8 mouse cellular contexts compared by ENCODE assay signal in the genomic region with DNA sequence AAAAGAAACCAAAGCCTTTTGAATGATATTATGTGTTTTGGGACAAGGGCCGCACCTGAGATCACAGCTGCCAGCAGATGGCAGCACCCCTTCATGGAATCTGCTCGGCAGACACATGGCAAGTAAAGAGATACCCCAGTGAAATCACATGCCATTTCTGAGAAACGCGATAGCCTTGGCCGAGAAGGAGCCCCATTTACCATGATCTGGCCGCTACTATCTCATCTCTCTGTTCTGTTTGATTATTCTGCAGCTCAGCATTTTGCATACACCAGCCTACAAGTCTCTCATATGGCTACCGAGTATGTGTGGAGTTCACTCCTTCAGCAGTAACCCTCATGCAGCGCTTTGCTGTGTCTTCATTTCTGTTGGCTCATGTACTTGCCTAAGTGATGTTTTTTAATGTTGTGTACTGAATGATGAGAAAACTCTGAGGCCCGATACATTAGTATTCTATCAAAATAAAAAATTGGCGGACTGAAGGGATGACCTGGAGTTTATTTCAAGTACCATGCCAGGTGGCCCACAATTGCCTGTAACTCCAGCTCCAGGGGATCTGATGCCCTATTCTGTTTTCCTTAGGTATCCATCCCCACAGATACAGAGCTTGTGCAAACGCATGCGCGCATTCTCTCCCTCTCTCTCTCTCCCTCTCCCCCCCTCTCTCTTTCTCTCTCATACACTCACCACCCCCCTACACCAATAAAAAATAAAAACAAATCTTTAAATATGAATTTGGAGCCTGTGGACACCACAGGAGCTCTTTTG.
A peak's percentile ranks its signal among the peaks of the same experiment; 100 is the strongest.
DNase-seq lines count a peak whose midpoint lies in the region; ATAC-seq and TF ChIP-seq lines count a peak whose summit lies in the region.

No protein-coding gene starts in this region.

- H3K79me2 ChIP-seq in liver, adult 2 months (ENCODE audit: control insufficient read depth, insufficient read depth, low read length): no peaks in the 10 kb centered on the region

- peak overlapping the region; percentile 52 for H3K4me2 ChIP-seq in embryonic facial prominence, embryonic 13.5 days
- H3K4me2 ChIP-seq in kidney, embryonic 16.5 days (replicated peaks; ENCODE audit: low read depth, low read length): peak overlapping the region; percentile 42
- no peak overlapping the region for H3K4me2 ChIP-seq in neural tube, embryonic 11.5 days (ENCODE audit: low read depth)
- H3K4me2 ChIP-seq in stomach, embryonic 15.5 days: peak overlapping the region; percentile 21; the same call in 1 of the 2 replicates

- TF ChIP-seq POLR2A in liver, adult 2 months (IDR thresholded peaks at IDR 0.05; ENCODE audit: extremely low read depth, insufficient read depth, low read length): no peak

- no peaks in the 10 kb centered on the region for H3K36me3 ChIP-seq in embryonic facial prominence, embryonic 13.5 days
- no peaks in the 10 kb centered on the region for H3K36me3 ChIP-seq in heart, embryonic 10.5 days
- H3K36me3 ChIP-seq in kidney, embryonic 16.5 days (ENCODE audit: insufficient read depth, low read length): no peaks in the 10 kb centered on the region
- H3K36me3 ChIP-seq in liver, adult 2 months (ENCODE audit: control insufficient read depth, insufficient read depth, low read length): no peaks in the 10 kb centered on the region
- H3K36me3 ChIP-seq in neural tube, embryonic 11.5 days (ENCODE audit: control insufficient read depth, insufficient read depth, low read length): no peaks in the 10 kb centered on the region
- H3K36me3 ChIP-seq in stomach, embryonic 15.5 days: no peaks in the 10 kb centered on the region

- peak; percentile 93 for TF ChIP-seq CTCF in liver, adult 2 months (IDR thresholded peaks at IDR 0.05; ENCODE audit: low read depth, low read length)

- H3K27me3 ChIP-seq in embryonic facial prominence, embryonic 13.5 days: 0 out of 2 replicates have a peak, but pooled peaks cover 4% of the 10 kb centered on the region
- H3K27me3 ChIP-seq in heart, embryonic 10.5 days (ENCODE audit: insufficient read depth, poor library complexity, severe bottlenecking): no peaks in the 10 kb centered on the region
- H3K27me3 ChIP-seq in kidney, embryonic 16.5 days (ENCODE audit: insufficient read depth, low read length): no peaks in the 10 kb centered on the region
- no peaks in the 10 kb centered on the region for H3K27me3 ChIP-seq in liver, adult 2 months (ENCODE audit: control insufficient read depth, insufficient read depth, low read length)
- H3K27me3 ChIP-seq in neural tube, embryonic 11.5 days (ENCODE audit: control insufficient read depth, insufficient read depth, low read length): no peaks in the 10 kb centered on the region
- H3K27me3 ChIP-seq in stomach, embryonic 15.5 days (replicated peaks): no peaks in the 10 kb centered on the region

- 30% methylated on average over 13 of the region's 13 CpGs for WGBS in embryonic facial prominence, embryonic 13.5 days
- 38% methylated on average over 13 of the region's 13 CpGs for WGBS in heart, embryonic 10.5 days
- 24% methylated on average over 13 of the region's 13 CpGs for WGBS in kidney, embryonic 16.5 days
- 46% methylated on average over 13 of the region's 13 CpGs for WGBS in liver, adult 2 months
- WGBS in neural tube, embryonic 11.5 days: 43% methylated on average over 13 of the region's 13 CpGs
- WGBS in stomach, embryonic 15.5 days: 40% methylated on average over 13 of the region's 13 CpGs

- ATAC-seq in embryonic facial prominence, embryonic 13.5 days (ENCODE audit: insufficient number of reproducible peaks, insufficient read depth, low FRiP score, low TSS enrichment, low read depth): no peak
- ATAC-seq in kidney, embryonic 16.5 days (ENCODE audit: low FRiP score, low TSS enrichment): peak; percentile 52; the same call in 1 of the 2 replicates
- ATAC-seq in neural tube, embryonic 11.5 days (ENCODE audit: insufficient read depth, low FRiP score, low TSS enrichment): peak; percentile 68; the same call in 1 of the 2 replicates
- ATAC-seq in stomach, embryonic 15.5 days (ENCODE audit: insufficient read depth, low FRiP score, low read depth): no peak

- peak; percentile 80 for DNase-seq in A20 (ENCODE audit: low read depth, low spot score)
- peak; percentile 78 to 82 for DNase-seq in adrenal gland, postnatal 36 days
- DNase-seq in heart, embryonic 10.5 days (ENCODE audit: low spot score): peak; percentile 83
- DNase-seq in liver, adult 2 months (ENCODE audit: extremely low read depth, low read depth, low spot score): peak; percentile 30
- peak; percentile 81 for DNase-seq in neural tube, embryonic 11.5 days (ENCODE audit: low spot score)

- 0 out of 2 replicates have a peak overlapping the region, but pooled peaks have one; percentile 19 for H3K4me3 ChIP-seq in embryonic facial prominence, embryonic 13.5 days
- no peak overlapping the region for H3K4me3 ChIP-seq in heart, embryonic 10.5 days
- 0 out of 2 replicates have a peak overlapping the region, but pooled peaks have one; percentile 10 for H3K4me3 ChIP-seq in kidney, embryonic 16.5 days (ENCODE audit: low read length)
- H3K4me3 ChIP-seq in liver, adult 2 months (ENCODE audit: insufficient read depth, low read depth, low read length): no peak overlapping the region
- H3K4me3 ChIP-seq in neural tube, embryonic 11.5 days (ENCODE audit: low read depth, low read length): no peak overlapping the region
- H3K4me3 ChIP-seq in stomach, embryonic 15.5 days (replicated peaks): no peak overlapping the region

- no peaks in the 10 kb centered on the region for H3K4me1 ChIP-seq in embryonic facial prominence, embryonic 13.5 days
- no peaks in the 10 kb centered on the region for H3K4me1 ChIP-seq in heart, embryonic 10.5 days
- 0 out of 2 replicates have a peak, but pooled peaks cover 5% of the 10 kb centered on the region for H3K4me1 ChIP-seq in kidney, embryonic 16.5 days (ENCODE audit: insufficient read depth, low read length)
- H3K4me1 ChIP-seq in liver, adult 2 months (ENCODE audit: control insufficient read depth, insufficient read depth, low read length): no peaks in the 10 kb centered on the region
- H3K4me1 ChIP-seq in neural tube, embryonic 11.5 days (ENCODE audit: control insufficient read depth, insufficient read depth, low read length): no peaks in the 10 kb centered on the region
- no peaks in the 10 kb centered on the region for H3K4me1 ChIP-seq in stomach, embryonic 15.5 days

- H3K9ac ChIP-seq in embryonic facial prominence, embryonic 13.5 days: no peak overlapping the region
- H3K9ac ChIP-seq in kidney, embryonic 16.5 days (replicated peaks; ENCODE audit: low read length): no peak overlapping the region
- no peak overlapping the region for H3K9ac ChIP-seq in liver, adult 2 months (ENCODE audit: low read depth, low read length)
- H3K9ac ChIP-seq in neural tube, embryonic 11.5 days (ENCODE audit: low read length): no peak overlapping the region
- H3K9ac ChIP-seq in stomach, embryonic 15.5 days: no peak overlapping the region

- H3K9me3 ChIP-seq in embryonic facial prominence, embryonic 13.5 days: peaks cover 13% of the 10 kb centered on the region
- H3K9me3 ChIP-seq in heart, embryonic 10.5 days: no peaks in the 10 kb centered on the region
- H3K9me3 ChIP-seq in kidney, embryonic 16.5 days (ENCODE audit: low read length): peaks cover 9% of the 10 kb centered on the region
- no peaks in the 10 kb centered on the region for H3K9me3 ChIP-seq in neural tube, embryonic 11.5 days (ENCODE audit: control insufficient read depth, low read length)
- H3K9me3 ChIP-seq in stomach, embryonic 15.5 days: no peaks in the 10 kb centered on the region

- H3K27ac ChIP-seq in embryonic facial prominence, embryonic 13.5 days: no peak overlapping the region
- H3K27ac ChIP-seq in heart, embryonic 10.5 days: no peak overlapping the region
- no peak overlapping the region for H3K27ac ChIP-seq in kidney, embryonic 16.5 days (ENCODE audit: low read length)
- no peak overlapping the region for H3K27ac ChIP-seq in liver, adult 2 months (replicated peaks; ENCODE audit: insufficient read depth, low read depth, low read length)
- H3K27ac ChIP-seq in neural tube, embryonic 11.5 days (ENCODE audit: low read depth, low read length): no peak overlapping the region
- no peak overlapping the region for H3K27ac ChIP-seq in stomach, embryonic 15.5 days

Comparison
In these comparisons a context has a peak if more than half of its experiments do, and no peak if none do; other contexts are left out.
1. DNase-seq: peak in every context shown above with its lines; median percentile 83 in heart, embryonic 10.5 days; 81 in neural tube, embryonic 11.5 days; 80 in A20; 80 in adrenal gland, postnatal 36 days; 30 in liver, adult 2 months.
2. ATAC-seq: peak in kidney, embryonic 16.5 days (single experiment) and neural tube, embryonic 11.5 days (single experiment); none in embryonic facial prominence, embryonic 13.5 days (single experiment) and stomach, embryonic 15.5 days (single experiment).
3. H3K4me3 ChIP-seq: peak in embryonic facial prominence, embryonic 13.5 days (single experiment) and kidney, embryonic 16.5 days (single experiment); none in heart, embryonic 10.5 days (single experiment), liver, adult 2 months (single experiment), neural tube, embryonic 11.5 days (single experiment) and stomach, embryonic 15.5 days (single experiment).